ENCODE assay signal across 9 mouse cellular contexts in the genomic region with DNA sequence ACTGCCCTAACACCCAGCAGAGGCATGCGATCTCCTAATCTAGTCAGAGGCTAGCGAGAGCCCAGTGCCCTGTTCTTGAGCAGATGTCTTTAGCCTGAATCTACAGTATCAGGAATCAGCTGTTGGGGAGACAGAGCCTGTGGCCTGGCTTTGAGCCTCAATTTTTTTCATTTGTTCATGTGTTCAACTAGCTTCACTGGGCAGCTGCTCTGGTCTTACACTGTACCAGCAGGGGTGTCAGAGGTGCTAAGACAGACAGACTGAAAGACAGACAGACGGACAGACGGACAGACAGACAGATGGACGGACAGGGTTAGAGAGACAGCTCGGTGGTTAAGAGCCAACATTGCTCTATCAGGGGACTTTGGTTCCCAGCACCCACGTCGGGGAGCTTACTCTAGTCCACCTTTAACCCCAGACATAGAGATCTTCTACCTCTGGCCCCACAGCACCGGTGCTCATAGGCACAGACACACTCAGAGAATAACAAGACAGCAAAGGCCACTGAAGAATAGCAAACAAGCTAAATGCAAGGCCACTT. TPM values are rescaled to one million over a fixed set of nuclear protein-coding genes. Genes with fewer than 3 reads are reported as not detected.
DNase-seq lines count a peak whose midpoint lies in the region; ATAC-seq and TF ChIP-seq lines count a peak whose summit lies in the region.
"Had no signal": no experiment of that assay in that cellular context is flagged by ENCODE, and none has a peak within 500 bp of the region (broad histone marks: within the 10 kb centered on the region; RNA-seq: fewer than 3 reads in every experiment).

No protein-coding gene starts in this region.

- no peak for TF ChIP-seq CTCF in lung, postnatal 0 days (IDR thresholded peaks at IDR 0.05)

- H3K27me3 ChIP-seq in lung, postnatal 0 days (replicated peaks; ENCODE audit: insufficient read depth, low read length), result no peaks in the 10 kb centered on the region
- no peaks in the 10 kb centered on the region for H3K27me3 ChIP-seq in liver, embryonic 12.5 days (replicated peaks)
- no peaks in the 10 kb centered on the region for H3K27me3 ChIP-seq in stomach, embryonic 16.5 days (ENCODE audit: control insufficient read depth, insufficient read depth, low read length)
- H3K27me3 ChIP-seq: kidney, embryonic 15.5 days had no signal

- peaks cover 24% of the 10 kb centered on the region for H3K4me1 ChIP-seq in lung, postnatal 0 days (ENCODE audit: insufficient read depth, low read depth, low read length)
- peaks cover 100% of the 10 kb centered on the region for H3K4me1 ChIP-seq in liver, embryonic 12.5 days
- H3K4me1 ChIP-seq in stomach, embryonic 16.5 days (ENCODE audit: control insufficient read depth, insufficient read depth, low read length), result peaks cover 51% of the 10 kb centered on the region

- peak; percentile 31 to 61 for DNase-seq in cerebellum, postnatal 14 days
- no peak for DNase-seq in cerebellum, adult 11-12 months
- DNase-seq in lung, postnatal 0 days (ENCODE audit: low spot score), result no peak
- no peak for DNase-seq in lung, postnatal 25 days (ENCODE audit: low spot score)
- DNase-seq in T-cell, adult 2 months (ENCODE audit: low spot score), result no peak

- H3K36me3 ChIP-seq in lung, postnatal 0 days (ENCODE audit: insufficient read depth, low read length), result no peaks in the 10 kb centered on the region
- H3K36me3 ChIP-seq in liver, embryonic 12.5 days, result peaks cover 94% of the 10 kb centered on the region
- no peaks in the 10 kb centered on the region for H3K36me3 ChIP-seq in stomach, embryonic 16.5 days (ENCODE audit: control insufficient read depth, insufficient read depth, low read length)
- H3K36me3 ChIP-seq: kidney, embryonic 15.5 days had no signal

- H3K9me3 ChIP-seq in lung, postnatal 0 days (ENCODE audit: low read length), result no peaks in the 10 kb centered on the region
- no peaks in the 10 kb centered on the region for H3K9me3 ChIP-seq in liver, embryonic 12.5 days (replicated peaks)
- H3K9me3 ChIP-seq in stomach, embryonic 16.5 days (replicated peaks; ENCODE audit: control insufficient read depth, low read length), result no peaks in the 10 kb centered on the region
- H3K9me3 ChIP-seq: kidney, embryonic 15.5 days had no signal

- no peak overlapping the region for H3K4me2 ChIP-seq in lung, postnatal 0 days (replicated peaks; ENCODE audit: low read depth, low read length)
- peak overlapping the region; percentile 92 for H3K4me2 ChIP-seq in liver, embryonic 12.5 days
- no peak overlapping the region for H3K4me2 ChIP-seq in stomach, embryonic 16.5 days (ENCODE audit: low read depth, low read length)
- H3K4me2 ChIP-seq: kidney, embryonic 15.5 days had no signal

- no peak for TF ChIP-seq EP300 in lung, postnatal 0 days (IDR thresholded peaks at IDR 0.05)

- H3K4me3 ChIP-seq in lung, postnatal 0 days (ENCODE audit: low read depth, low read length), result no peak overlapping the region
- no peak overlapping the region for H3K4me3 ChIP-seq in liver, embryonic 12.5 days
- H3K4me3 ChIP-seq in stomach, embryonic 16.5 days (replicated peaks; ENCODE audit: low read length), result no peak overlapping the region
- H3K4me3 ChIP-seq: kidney, embryonic 15.5 days had no signal

- no peak overlapping the region for H3K9ac ChIP-seq in lung, postnatal 0 days (replicated peaks; ENCODE audit: low read depth)
- peak overlapping the region; percentile 12 for H3K9ac ChIP-seq in liver, embryonic 12.5 days
- H3K9ac ChIP-seq in stomach, embryonic 16.5 days (ENCODE audit: low read length), result no peak overlapping the region
- H3K9ac ChIP-seq: kidney, embryonic 15.5 days had no signal

- 77% methylated on average over 9 of the region's 9 CpGs for WGBS in lung, postnatal 0 days
- WGBS in liver, embryonic 12.5 days (ENCODE audit: insufficient replicate concordance), result 60% methylated on average over 9 of the region's 9 CpGs
- WGBS in stomach, embryonic 16.5 days, result 75% methylated on average over 9 of the region's 9 CpGs

- H3K27ac ChIP-seq in lung, postnatal 0 days (ENCODE audit: low read length), result peak overlapping the region; percentile 77; the same call in 1 of the 2 replicates
- peak overlapping the region; percentile 52 for H3K27ac ChIP-seq in liver, embryonic 12.5 days
- H3K27ac ChIP-seq in stomach, embryonic 16.5 days (ENCODE audit: low read length), result 0 out of 2 replicates have a peak overlapping the region, but pooled peaks have one; percentile 35

- ATAC-seq in lung, postnatal 0 days, result no peak
- no peak for ATAC-seq in liver, embryonic 12.5 days
- ATAC-seq in stomach, embryonic 16.5 days (ENCODE audit: insufficient read depth, low FRiP score), result no peak
- ATAC-seq in activated CD4-positive, CD25-positive, alpha-beta regulatory T cell, adult 4 months, result no peak

RNA-seq across cellular contexts. Expression of gene Adgrg1, which starts 17.0 kb away (rescaled TPM):
- 33.9 and 39.0 TPM in 2 replicates for polyA plus RNA-seq in lung, postnatal 0 days (2015; fragmentation: Nextera tagmentation; extraction: Ambion mirVana)
- 78.5 and 80.9 TPM in 2 replicates for polyA plus RNA-seq in liver, embryonic 12.5 days (2016; fragmentation: Nextera tagmentation; extraction: Ambion mirVana)
- 51.1 and 65.2 TPM in 2 replicates for polyA plus RNA-seq in stomach, embryonic 16.5 days (2015; fragmentation: Nextera tagmentation; extraction: Ambion mirVana)
- 1 to 10 TPM; 1.8 to 2.8 TPM for polyA plus RNA-seq in activated CD4-positive, CD25-positive, alpha-beta regulatory T cell, adult 4 months (2017; shearing (Covaris generic))

RNA-seq across cellular contexts. Expression of gene Adgrg3, which starts 26.0 kb away (rescaled TPM):
- 4.8 and 5.3 TPM in 2 replicates for polyA plus RNA-seq in lung, postnatal 0 days (2015; fragmentation: Nextera tagmentation; extraction: Ambion mirVana)
- polyA plus RNA-seq in liver, embryonic 12.5 days (2016; fragmentation: Nextera tagmentation; extraction: Ambion mirVana), result 7.9 and 8.7 TPM in 2 replicates
- polyA plus RNA-seq in stomach, embryonic 16.5 days (2015; fragmentation: Nextera tagmentation; extraction: Ambion mirVana), result 3.2 and 3.7 TPM in 2 replicates
- polyA plus RNA-seq in activated CD4-positive, CD25-positive, alpha-beta regulatory T cell, adult 4 months (2017; shearing (Covaris generic)), result under 1 TPM; 0.21 to 0.41 TPM

Comparison
In these comparisons a context has a peak if more than half of its experiments do, and no peak if none do; other contexts are left out.
1. DNase-seq: peak in cerebellum, postnatal 14 days (2 of 2); none in cerebellum, adult 11-12 months (single experiment), lung, postnatal 0 days (single experiment), lung, postnatal 25 days (single experiment) and T-cell, adult 2 months (single experiment).
2. Peak in every context shown above with its lines, with median percentiles within 50 percentile points of each other: H3K27ac ChIP-seq.